Mouse (Mus musculus) stomach, postnatal 0 days (tissue): Measurements from ENCODE around the gene Gm29609.

ENCODE experiments used
- CTCF ChIP-seq: IDR thresholded peaks from 2 replicates; pipeline ENCODE4 v1.5.1; 2016; ENCODE audit warnings: antibody characterized with exemption, low read depth, mild to moderate bottlenecking, moderate library complexity
- EP300 ChIP-seq: optimal IDR thresholded peaks from 2 replicates; pipeline ENCODE3; 2016; ENCODE audit warnings: antibody characterized with exemption

DNA sequence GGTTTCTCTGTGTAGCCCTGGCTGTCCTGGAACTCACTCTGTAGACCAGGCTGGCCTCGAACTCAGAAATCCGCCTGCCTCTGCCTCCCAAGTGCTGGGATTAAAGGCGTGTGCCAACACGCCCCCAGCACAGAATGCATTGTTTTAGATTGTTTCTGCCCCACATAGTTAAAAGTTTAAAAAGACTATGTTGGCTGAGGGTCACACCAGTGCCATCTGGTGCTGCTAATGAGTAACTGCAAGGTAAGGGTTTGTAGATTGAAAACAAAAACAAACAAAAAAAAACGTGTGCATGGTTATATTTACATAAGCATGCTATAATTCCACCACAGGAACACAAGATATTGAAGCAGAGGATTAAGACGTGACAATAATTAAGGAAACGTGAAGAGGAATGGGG lies 68.9 kb downstream of the Gm29609 start:
- TF ChIP-seq EP300 (no peak), CTCF (peak; percentile 71)
